Mouse (Mus musculus): ENCODE measurements at regions not wholly inside any gene's neighbourhood (a gene's known extent, or its start where the extent isn't known, plus 50 kb on each side); places are given as distances from the start of the nearest gene placed in this dataset.

DNA sequence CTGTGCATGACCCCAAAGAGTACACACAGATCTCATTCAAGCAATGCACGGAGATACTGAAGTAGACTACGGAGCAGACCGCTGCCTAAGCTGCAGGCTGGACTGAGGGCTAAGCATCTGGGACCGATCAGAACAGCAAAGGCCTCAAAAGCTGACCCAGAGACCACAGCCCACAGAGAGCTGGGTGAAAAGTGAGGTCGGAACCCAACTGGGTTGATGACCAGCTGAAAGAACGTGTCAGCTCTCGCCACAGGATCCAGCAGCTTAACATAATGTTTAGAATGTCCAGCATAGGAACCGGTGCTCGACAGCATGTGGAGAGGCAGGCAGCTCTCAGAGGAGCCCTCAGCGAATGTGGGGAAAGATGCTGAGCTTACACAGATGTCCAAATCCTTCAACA, 67.4 kb upstream of the Prok2 start:
- 65% methylated on average over 10 of the region's 10 CpGs for WGBS
- H3K27me3 ChIP-seq, result peaks cover 9% of the 10 kb centered on the region; the same call in 1 of the 2 replicates

DNA sequence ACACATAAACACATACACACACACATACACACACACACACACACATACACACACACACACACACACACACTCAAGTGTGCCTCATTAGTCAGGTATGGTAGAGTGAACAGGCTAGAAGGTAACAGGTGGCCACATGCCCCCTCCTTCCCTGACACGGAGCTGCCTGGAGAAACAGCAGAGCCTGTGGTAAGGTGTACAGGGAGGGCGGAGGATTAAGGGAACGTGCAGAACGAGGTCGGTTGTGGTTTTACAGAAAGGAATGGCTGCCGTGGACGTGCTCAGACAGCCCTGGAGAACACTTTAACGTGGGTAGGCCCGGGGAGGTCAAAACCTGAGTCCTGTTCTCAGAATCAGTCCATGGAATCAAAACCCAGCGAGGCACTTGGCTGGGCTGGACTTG, 66.2 kb upstream of the Prok2 start:
- H3K9ac ChIP-seq, result no peak overlapping the region
- WGBS, result 78% methylated on average over 10 of the region's 10 CpGs
- no peak overlapping the region for H3K27ac ChIP-seq (replicated peaks)
- H3K36me3 ChIP-seq, result no peaks in the 10 kb centered on the region
- H3K4me3 ChIP-seq, result no peak overlapping the region
- H3K4me1 ChIP-seq (replicated peaks), result no peaks in the 10 kb centered on the region
- H3K9me3 ChIP-seq, result no peaks in the 10 kb centered on the region
- no peak overlapping the region for H3K4me2 ChIP-seq
- H3K27me3 ChIP-seq, result peaks cover 7% of the 10 kb centered on the region; the same call in 1 of the 2 replicates
- ATAC-seq (ENCODE audit: low read depth), result no peak

More for the DNA sequence above, 67.4 kb upstream of the Prok2 start:
- no peak overlapping the region for H3K4me3 ChIP-seq
- H3K4me2 ChIP-seq, result no peak overlapping the region
- no peaks in the 10 kb centered on the region for H3K36me3 ChIP-seq
- no peak overlapping the region for H3K27ac ChIP-seq (replicated peaks)
- no peak for ATAC-seq (ENCODE audit: low read depth)
- no peak overlapping the region for H3K9ac ChIP-seq
- no peaks in the 10 kb centered on the region for H3K4me1 ChIP-seq (replicated peaks)
- no peaks in the 10 kb centered on the region for H3K9me3 ChIP-seq

DNA sequence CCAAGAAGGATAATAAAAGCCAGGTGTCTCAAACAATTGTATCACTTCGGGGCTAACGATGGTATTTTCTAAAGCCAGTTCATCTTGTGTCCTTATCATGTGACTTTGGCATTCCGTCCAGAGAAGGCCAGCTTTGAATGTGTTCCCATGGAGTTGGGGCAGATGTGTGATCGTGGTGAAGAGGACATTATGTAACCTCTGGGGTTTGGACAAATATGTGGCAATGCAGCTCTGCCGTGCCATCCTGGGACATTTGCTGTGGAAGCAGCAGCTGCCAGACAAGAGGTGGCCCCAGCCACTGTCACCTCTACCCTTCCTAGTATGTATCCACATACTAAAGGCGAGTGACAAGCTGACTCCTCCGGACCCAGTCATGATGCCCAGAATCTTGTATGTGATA, 60.8 kb upstream of the Prok2 start:
- Histone ChIP-seq H3K27me3 (peaks cover 17% of the 10 kb centered on the region), H3K9ac (no peak overlapping the region), H3K4me2 (no peak overlapping the region), H3K27ac (replicated peaks) (no peak overlapping the region), H3K9me3 (no peaks in the 10 kb centered on the region), H3K4me3 (no peak overlapping the region), H3K4me1 (replicated peaks) (no peaks in the 10 kb centered on the region), H3K36me3 (no peaks in the 10 kb centered on the region)
- 78% methylated on average over 7 of the region's 7 CpGs for WGBS
- ATAC-seq (ENCODE audit: low read depth), result no peak

DNA sequence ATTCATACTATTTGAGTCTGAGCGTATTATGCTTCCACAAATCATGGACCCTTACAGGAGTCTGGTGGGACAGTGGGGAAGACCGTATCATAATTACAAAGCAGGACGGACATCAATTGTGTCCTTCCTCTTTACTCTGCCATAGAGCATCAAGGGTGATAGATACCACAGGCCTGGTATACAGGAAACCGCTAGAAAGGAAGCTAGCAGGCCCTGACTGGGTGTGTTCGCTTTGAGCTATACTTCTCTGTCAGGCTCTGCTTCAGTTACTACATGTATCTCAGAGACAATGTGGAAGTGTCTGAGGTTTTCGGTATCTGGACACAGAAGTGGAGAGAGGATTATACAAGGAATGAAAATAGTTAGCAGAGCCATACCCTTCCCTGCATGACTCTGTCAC, 59.0 kb upstream of the Prok2 start:
- 78% methylated on average over 6 of the region's 6 CpGs for WGBS
- Histone ChIP-seq H3K27me3 (peaks cover 19% of the 10 kb centered on the region), H3K9me3 (no peaks in the 10 kb centered on the region), H3K27ac (replicated peaks) (no peak overlapping the region), H3K4me3 (no peak overlapping the region), H3K4me1 (replicated peaks) (no peaks in the 10 kb centered on the region), H3K36me3 (no peaks in the 10 kb centered on the region), H3K4me2 (no peak overlapping the region), H3K9ac (no peak overlapping the region)
- ATAC-seq (ENCODE audit: low read depth), result no peak

DNA sequence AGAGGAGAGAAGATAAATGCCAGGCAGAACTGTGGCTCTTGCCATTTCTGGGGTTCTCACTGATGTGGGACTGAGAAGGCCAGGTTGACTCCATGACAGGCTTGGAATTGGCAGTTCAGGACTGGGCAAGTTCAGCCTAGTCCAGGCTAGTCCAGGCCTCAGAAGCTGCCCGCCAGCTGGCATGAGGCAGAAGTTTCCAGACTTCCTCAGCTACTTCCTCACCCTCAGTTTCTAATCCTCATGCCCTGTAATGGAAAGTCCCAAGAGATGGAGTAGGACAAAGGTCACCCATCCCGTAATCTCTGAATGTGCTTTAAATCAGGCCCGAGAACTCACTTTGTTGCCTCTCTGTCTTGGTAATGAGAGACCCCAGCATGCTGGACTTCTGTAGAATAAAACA, 58.6 kb upstream of the Prok2 start:
- 79% methylated on average over 3 of the region's 3 CpGs for WGBS
- H3K9me3 ChIP-seq, result no peaks in the 10 kb centered on the region
- H3K9ac ChIP-seq, result no peak overlapping the region
- ATAC-seq (ENCODE audit: low read depth), result no peak
- H3K27ac ChIP-seq (replicated peaks), result no peak overlapping the region
- no peak overlapping the region for H3K4me2 ChIP-seq
- peaks cover 19% of the 10 kb centered on the region for H3K27me3 ChIP-seq
- H3K36me3 ChIP-seq, result no peaks in the 10 kb centered on the region
- no peak overlapping the region for H3K4me3 ChIP-seq
- H3K4me1 ChIP-seq (replicated peaks), result no peaks in the 10 kb centered on the region

DNA sequence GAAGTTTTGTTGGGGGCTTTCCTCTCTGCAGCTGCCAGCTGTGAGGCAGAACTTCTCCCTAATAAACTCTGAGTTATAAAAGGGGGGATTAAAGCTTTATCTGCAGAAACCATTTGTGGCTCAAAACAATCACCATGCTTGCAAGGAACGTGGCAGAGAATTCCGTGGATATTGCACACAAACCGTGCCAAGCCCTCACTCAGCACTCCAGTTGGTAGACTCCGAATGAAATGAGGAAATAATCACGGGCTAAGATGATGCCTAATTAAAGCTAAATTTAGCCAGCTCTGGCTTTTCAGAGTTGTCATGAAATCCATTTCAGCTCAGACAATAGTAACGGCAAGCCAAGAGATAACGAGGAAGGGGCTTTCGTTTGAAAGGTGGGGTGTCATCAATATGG, 58.1 kb upstream of the Prok2 start:
- no peaks in the 10 kb centered on the region for H3K4me1 ChIP-seq (replicated peaks)
- ATAC-seq (ENCODE audit: low read depth), result no peak
- H3K9me3 ChIP-seq, result no peaks in the 10 kb centered on the region
- H3K27ac ChIP-seq (replicated peaks), result no peak overlapping the region
- H3K27me3 ChIP-seq, result peaks cover 24% of the 10 kb centered on the region
- 70% methylated on average over 8 of the region's 8 CpGs for WGBS
- H3K4me3 ChIP-seq, result no peak overlapping the region
- no peaks in the 10 kb centered on the region for H3K36me3 ChIP-seq
- H3K9ac ChIP-seq, result no peak overlapping the region
- H3K4me2 ChIP-seq, result no peak overlapping the region

DNA sequence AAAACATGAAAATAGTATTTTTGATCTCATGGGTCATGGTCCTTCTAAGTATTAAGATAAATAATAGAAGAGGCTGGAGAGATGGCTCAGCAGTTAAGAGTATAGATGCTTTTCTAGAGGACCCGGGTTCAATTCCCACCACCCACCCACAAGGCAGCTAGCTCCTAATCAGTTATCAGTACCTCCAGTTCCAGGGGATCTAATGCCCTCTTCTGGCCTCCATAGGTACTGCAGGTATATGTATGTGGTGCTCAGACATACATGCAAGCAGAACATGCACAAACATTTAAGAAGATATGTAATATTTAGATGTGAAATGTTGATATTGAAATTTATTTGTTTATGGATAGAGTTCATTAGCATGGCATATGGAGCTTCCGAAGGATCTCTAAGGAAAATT, 56.8 kb upstream of the Prok2 start:
- no peaks in the 10 kb centered on the region for H3K9me3 ChIP-seq
- ATAC-seq (ENCODE audit: low read depth), result no peak
- no peak overlapping the region for H3K27ac ChIP-seq (replicated peaks)
- no peak overlapping the region for H3K9ac ChIP-seq
- no peak overlapping the region for H3K4me3 ChIP-seq
- H3K4me2 ChIP-seq, result no peak overlapping the region
- WGBS, result 77% methylated on average over 2 of the region's 2 CpGs
- peaks cover 25% of the 10 kb centered on the region for H3K27me3 ChIP-seq
- no peaks in the 10 kb centered on the region for H3K4me1 ChIP-seq (replicated peaks)
- H3K36me3 ChIP-seq, result no peaks in the 10 kb centered on the region

Measured in neural tube, embryonic 13.5 days (tissue).